Mouse (Mus musculus) kidney, postnatal 36 days (tissue): ENCODE measurements around the gene Gjb6.

Source experiments
- DNase-seq, 2 experiments: peaks; one replicate each; pipeline ENCODE4 v3.0.0; 2021 to 2022; ENCODE audit warnings: mixed read lengths in 2 of 2

The Gjb6 gene

DNA sequence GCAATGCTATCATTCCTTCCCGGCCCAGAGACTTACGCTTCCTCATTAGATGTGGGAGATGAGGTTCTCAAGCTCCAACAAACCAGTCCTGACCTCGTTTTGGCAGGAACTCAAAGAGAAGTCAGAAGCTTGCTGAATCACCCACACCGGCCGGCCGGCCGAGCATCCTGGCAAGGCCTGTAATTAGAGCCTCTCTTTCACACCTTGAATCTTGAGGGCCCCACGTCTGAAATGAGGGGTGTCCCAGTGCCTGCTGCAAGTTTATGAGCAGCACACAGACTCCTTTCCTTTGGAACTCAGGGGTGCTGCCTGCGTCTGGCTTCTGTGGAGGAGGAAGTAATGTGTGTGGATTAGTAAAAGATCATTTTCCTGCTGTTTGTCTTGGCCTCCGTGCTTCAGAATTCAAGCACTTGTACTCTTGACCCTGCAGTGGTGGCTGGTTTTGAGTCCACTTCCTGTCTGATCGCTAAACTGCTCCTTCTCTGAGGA, 49.2 kb downstream of the Gjb6 start:
- peak; percentile 60 to 70 for DNase-seq

DNA sequence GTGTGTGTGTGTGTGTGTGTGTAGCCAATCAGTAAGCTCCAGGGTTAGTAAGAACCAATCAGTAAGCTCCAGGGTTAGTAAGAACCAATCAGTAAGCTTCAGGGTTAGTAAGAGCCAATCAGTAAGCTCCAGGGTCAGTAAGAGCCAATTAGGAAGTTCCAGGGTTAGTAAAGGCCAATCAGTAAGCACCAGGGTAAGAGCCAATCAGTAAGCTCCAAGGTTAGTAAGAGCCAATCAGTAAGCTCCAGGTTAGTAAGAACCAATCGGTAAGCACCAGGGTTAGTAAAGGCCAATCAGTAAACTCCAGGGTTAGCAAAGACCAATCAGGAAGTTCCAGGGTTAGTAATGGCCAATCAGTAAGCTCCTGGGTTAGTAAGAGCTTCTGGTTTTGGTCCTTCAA, 50.5 kb downstream of the Gjb6 start:
- no peak for DNase-seq

DNA sequence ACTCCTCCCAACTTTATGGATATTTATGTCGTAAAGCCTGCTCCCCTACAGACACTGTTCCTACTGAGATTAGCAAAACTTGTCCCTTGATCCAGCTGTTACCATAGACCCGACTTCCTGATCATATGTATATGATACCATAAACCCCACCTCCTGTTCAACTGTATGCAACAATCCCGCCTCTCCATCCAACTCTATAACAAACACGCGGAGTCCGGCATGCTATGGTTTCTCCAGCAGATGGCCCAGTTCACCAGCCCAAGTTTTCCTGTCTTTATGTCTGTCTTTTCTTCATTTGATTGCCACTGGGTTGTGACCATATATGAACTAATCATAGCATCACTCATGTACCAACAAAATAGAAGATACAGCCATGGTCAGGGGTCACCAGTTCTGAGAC, 57.9 kb downstream of the Gjb6 start:
- DNase-seq: peak; percentile 29 to 43
